Mouse (Mus musculus) gastrocnemius, postnatal 10 days (tissue): ENCODE results near the gene Prf1. TPM values are rescaled to one million over a fixed set of nuclear protein-coding genes. Genes with fewer than 3 reads are reported as not detected.

ENCODE experiments used
- DNase-seq: peaks from one replicate; pipeline ENCODE4 v3.0.0; 2021; ENCODE audit warnings: mixed read lengths
- long read RNA-seq, 2 experiments: library from polyadenylated mRNA; stranded (forward); transcript quantifications; one replicate each; pipeline ENCODE4 v2.0.0; 2021
- total RNA-seq, 2 experiments: library from RNA; stranded (reverse); gene quantifications; 2 replicates each; pipeline ENCODE4 v1.2.3; 2021

Prf1 gene
- not detected for total RNA-seq
- long read RNA-seq, experiment 1 = 0 reads
- long read RNA-seq, experiment 2 = 0 reads

- DNase-seq = no peak
These were observed at the start of gene Prf1 for GRCm38 (mm10) chr10:61297477-61297876. Gene Prf1, plus strand, starts transcription at chr10:61297833.

GRCm38 (mm10) chr10:61248596-61249114, 49.0 kb upstream of the Prf1 start:
- DNase-seq = no peak

GRCm38 (mm10) chr10:61249951-61250350, 47.7 kb upstream of the Prf1 start:
- DNase-seq = no peak

GRCm38 (mm10) chr10:61254761-61255160, 42.9 kb upstream of the Prf1 start:
- DNase-seq = peak; percentile 45

GRCm38 (mm10) chr10:61255190-61255589, 42.4 kb upstream of the Prf1 start:
- no peak for DNase-seq

GRCm38 (mm10) chr10:61256665-61257064, 41.0 kb upstream of the Prf1 start:
- DNase-seq = no peak

- DNase-seq = no peak
These were observed 39.5 kb upstream of the Prf1 start for GRCm38 (mm10) chr10:61258131-61258530.

- DNase-seq = no peak
These were observed 36.1 kb upstream of the Prf1 start for GRCm38 (mm10) chr10:61261229-61262156.

GRCm38 (mm10) chr10:61263606-61264005, 34.0 kb upstream of the Prf1 start:
- no peak for DNase-seq

- DNase-seq = no peak
These were observed 30.3 kb upstream of the Prf1 start for GRCm38 (mm10) chr10:61267378-61267777.

- DNase-seq = peak; percentile 44
These were observed 25.5 kb upstream of the Prf1 start for GRCm38 (mm10) chr10:61272089-61272626.

GRCm38 (mm10) chr10:61272631-61273030, 25.0 kb upstream of the Prf1 start:
- DNase-seq = no peak

GRCm38 (mm10) chr10:61273081-61273843, 24.4 kb upstream of the Prf1 start, which contains the start of gene Adamts14:
Gene Adamts14, minus strand, starts transcription at chr10:61273438.
- peak; percentile 64 for DNase-seq

GRCm38 (mm10) chr10:61273844-61274215, 23.8 kb upstream of the Prf1 start:
- DNase-seq = peak; percentile 33

- no peak for DNase-seq
These were observed 23.1 kb upstream of the Prf1 start for GRCm38 (mm10) chr10:61274532-61274931.

- DNase-seq = peak; percentile 34
These were observed 21.9 kb upstream of the Prf1 start for GRCm38 (mm10) chr10:61275669-61276110.

- no peak for DNase-seq
These were observed 20.6 kb upstream of the Prf1 start for GRCm38 (mm10) chr10:61277051-61277450.

- peak; percentile 55 for DNase-seq
These were observed 19.5 kb upstream of the Prf1 start for GRCm38 (mm10) chr10:61277918-61278674.

GRCm38 (mm10) chr10:61281115-61281514, 16.5 kb upstream of the Prf1 start:
- no peak for DNase-seq

- DNase-seq = no peak
These were observed 13.3 kb upstream of the Prf1 start for GRCm38 (mm10) chr10:61284309-61284708.

GRCm38 (mm10) chr10:61285271-61285670, 12.4 kb upstream of the Prf1 start:
- peak; percentile 56 for DNase-seq

GRCm38 (mm10) chr10:61286246-61286645, 11.4 kb upstream of the Prf1 start:
- DNase-seq = no peak
